Mouse (Mus musculus) lung, embryonic 14.5 days (tissue): ENCODE data around the gene Mtrr. TPM values are rescaled to one million over a fixed set of nuclear protein-coding genes. Genes with fewer than 3 reads are reported as not detected.
"Not testable (repeated sequence)": the region's sequence is repeated elsewhere in the genome, so short reads cannot be mapped to it uniquely, and the experiment has no call there.

Experiments
- ATAC-seq: fragments of 200-750 bp; cut with Nextera tagmentation; 2 replicates; pipeline ENCODE4 v1.8.0; 2017; ENCODE audit warnings: mild to moderate bottlenecking, moderate TSS enrichment, moderate library complexity; ENCODE audit not compliant: insufficient read depth
- DNase-seq: peaks from one replicate; pipeline ENCODE4 v3.0.0-alpha.2; 2015
- H3K27ac ChIP-seq: fragments of 300-500 bp; sonication (generic); 2 replicates; pipeline ENCODE4 v1.5.1; 2014; ENCODE audit warnings: low read depth, mild to moderate bottlenecking, moderate library complexity
- H3K27me3 ChIP-seq: fragments of 300-500 bp; sonication (generic); 2 replicates; pipeline ENCODE4 v1.6.1; 2014; ENCODE audit warnings: low read length, control low read depth; ENCODE audit not compliant: insufficient read depth
- H3K36me3 ChIP-seq: fragments of 300-500 bp; sonication (generic); 2 replicates; pipeline ENCODE4 v1.6.1; 2014; ENCODE audit warnings: control low read depth; ENCODE audit not compliant: insufficient read depth
- H3K4me1 ChIP-seq: fragments of 300-500 bp; sonication (generic); 2 replicates; pipeline ENCODE4 v1.6.1; 2014; ENCODE audit warnings: antibody characterized with exemption, control low read depth; ENCODE audit not compliant: insufficient read depth
- H3K4me2 ChIP-seq: fragments of 300-500 bp; sonication (generic); 2 replicates; pipeline ENCODE4 v1.6.1; 2014; ENCODE audit warnings: mild to moderate bottlenecking
- H3K4me3 ChIP-seq: fragments of 300-500 bp; sonication (generic); 2 replicates; pipeline ENCODE4 v1.5.1; 2014; ENCODE audit warnings: low read depth, low read length
- H3K9ac ChIP-seq: fragments of 300-500 bp; sonication (generic); 2 replicates; pipeline ENCODE4 v1.6.1; 2014
- H3K9me3 ChIP-seq: fragments of 300-500 bp; sonication (generic); 2 replicates; pipeline ENCODE4 v1.6.1; 2016; ENCODE audit warnings: low read depth, low read length, control low read depth
- CTCF ChIP-seq: IDR thresholded peaks from 2 replicates; pipeline ENCODE4 v1.5.1; 2016; ENCODE audit warnings: antibody characterized with exemption, low read depth
- WGBS: fragments of 180-500 bp; shearing (Covaris S2); extraction: QIAGEN DNeasy Blood & Tissue Kit; methylation state at CpG from one replicate; pipeline ENCODE4 v1.1.7; 2014; 5-methylcytosine and 5-hydroxymethylcytosine counted together
- polyA plus RNA-seq: library from polyadenylated mRNA; unstranded; fragments of >200 nt; fragmentation: Nextera tagmentation; extraction: Ambion mirVana; gene quantifications from 2 replicates; pipeline ENCODE4 v1.2.1, GENCODE M21; 2014

Gene Mtrr
- polyA plus RNA-seq, 1 experiment from 2014 or later, result 21.6 TPM

DNA sequence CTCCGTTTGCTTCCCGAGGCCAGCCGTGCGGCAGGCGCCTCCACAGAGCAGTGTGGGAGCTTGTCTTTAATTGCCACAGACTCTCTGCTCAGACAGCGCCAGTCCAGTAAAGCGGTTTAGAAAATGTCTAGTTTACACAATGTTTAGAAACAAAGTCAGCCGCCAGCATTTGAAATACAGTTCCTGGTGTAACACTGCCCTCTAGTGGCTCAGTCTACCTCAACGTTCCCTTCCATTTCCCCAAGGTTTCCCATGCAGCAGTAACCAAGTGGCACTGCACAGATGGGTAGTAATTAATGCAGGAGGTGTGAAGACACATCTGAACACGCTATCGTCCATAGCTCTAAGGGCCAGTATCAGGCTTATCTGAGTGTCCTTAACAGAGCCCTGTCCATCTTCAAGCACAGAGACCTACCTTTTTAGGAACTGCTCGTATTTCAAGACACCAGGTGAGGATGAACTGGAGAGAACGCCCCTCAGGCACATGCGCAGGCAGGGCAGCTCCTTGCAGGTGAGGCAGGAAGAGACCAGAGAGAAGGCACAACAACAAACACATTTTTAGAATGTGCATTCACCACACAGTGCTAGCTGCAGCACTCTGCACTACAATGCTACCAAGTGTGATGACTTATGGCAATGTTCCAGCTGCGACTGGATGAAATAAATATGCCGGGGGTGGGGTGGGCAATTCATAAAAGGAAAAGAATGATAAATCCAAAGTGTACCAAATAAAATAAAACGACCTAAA, 12.2 kb downstream of the Mtrr start:
- DNase-seq (peak; percentile 89), ATAC-seq (peak; percentile 61; the same call in 1 of the 2 replicates)
- H3K4me2 ChIP-seq, result no peak overlapping the region
- peaks cover 69% of the 10 kb centered on the region for H3K36me3 ChIP-seq
- H3K4me1 ChIP-seq, result no peaks in the 10 kb centered on the region
- WGBS, result 55% methylated on average over 17 of the region's 17 CpGs
- H3K27ac ChIP-seq, result no peak overlapping the region
- TF ChIP-seq CTCF, result peak; percentile 85
- no peaks in the 10 kb centered on the region for H3K9me3 ChIP-seq
- H3K4me3 ChIP-seq, result no peak overlapping the region
- no peak overlapping the region for H3K9ac ChIP-seq
- H3K27me3 ChIP-seq, result no peaks in the 10 kb centered on the region

DNA sequence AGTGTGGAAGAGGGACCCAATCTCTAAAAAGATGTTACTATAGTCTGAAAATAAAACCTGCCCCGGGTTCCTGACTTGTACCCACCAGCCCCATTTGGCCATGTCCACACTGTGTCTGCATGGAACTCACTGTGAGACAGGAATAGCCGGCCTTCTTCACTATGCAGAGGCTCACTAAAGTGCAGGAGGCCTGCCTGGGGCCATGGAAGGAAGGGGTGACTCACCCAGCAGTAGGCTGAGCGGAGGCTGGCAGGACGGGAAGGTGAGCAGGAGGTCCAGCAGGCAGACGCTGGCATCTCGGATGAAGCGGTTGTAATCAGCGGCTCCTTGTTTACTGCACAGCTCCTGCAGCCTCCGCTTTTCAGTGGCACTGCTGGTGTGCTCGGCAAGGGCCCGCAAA, 13.4 kb downstream of the Mtrr start:
- Histone ChIP-seq H3K27ac (no peak overlapping the region), H3K4me3 (no peak overlapping the region), H3K9me3 (no peaks in the 10 kb centered on the region), H3K4me2 (no peak overlapping the region), H3K36me3 (peaks cover 75% of the 10 kb centered on the region), H3K9ac (no peak overlapping the region), H3K27me3 (no peaks in the 10 kb centered on the region), H3K4me1 (no peaks in the 10 kb centered on the region)
- ATAC-seq (no peak), DNase-seq (no peak)
- TF ChIP-seq CTCF, result no peak
- whole genome bisulfite sequencing, result 91% methylated on average over 11 of the region's 11 CpGs

DNA sequence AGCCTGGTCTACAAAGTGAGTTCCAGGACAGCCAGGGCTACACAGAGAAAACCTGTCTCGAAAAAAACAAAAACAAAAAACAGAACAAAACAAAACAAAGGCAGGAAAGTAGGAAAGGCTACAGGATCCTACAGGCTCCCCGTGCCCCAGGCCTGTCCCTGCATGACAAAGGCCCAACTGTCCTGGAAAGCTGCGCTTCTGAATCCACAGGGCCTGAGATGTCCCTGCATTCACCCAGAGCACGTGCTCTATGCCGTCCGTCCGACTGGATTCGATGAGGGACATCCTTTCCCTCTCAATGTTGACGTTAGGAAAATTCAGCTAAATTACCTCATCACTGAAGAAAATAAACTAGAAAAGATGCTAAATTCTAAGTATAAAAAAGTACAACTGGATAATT, 13.8 kb downstream of the Mtrr start:
- ATAC-seq, result no peak
- 94% methylated on average over 9 of the region's 9 CpGs for WGBS
- peaks cover 80% of the 10 kb centered on the region for H3K36me3 ChIP-seq

DNA sequence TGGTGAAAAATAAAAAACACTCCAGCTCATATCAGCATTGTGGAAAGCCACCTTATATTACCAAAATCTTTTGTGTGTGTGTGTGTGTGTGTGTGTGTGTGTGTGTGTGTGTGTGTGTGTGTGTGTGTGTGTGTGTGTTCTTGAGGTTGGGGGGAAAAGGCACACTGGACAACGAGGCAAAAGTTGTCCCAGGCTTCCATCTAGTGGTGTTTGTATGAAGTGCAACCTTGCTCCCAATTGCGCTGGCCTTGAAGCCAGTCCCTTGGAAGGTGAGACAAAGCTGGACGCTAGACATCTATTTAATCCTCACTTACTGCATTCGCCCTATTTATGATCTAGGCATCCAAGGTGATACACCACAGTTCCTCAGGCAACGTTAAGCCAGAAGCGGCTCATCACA, 28.6 kb downstream of the Mtrr start:
- H3K9ac ChIP-seq, H3K36me3 ChIP-seq, H3K27me3 ChIP-seq, H3K4me1 ChIP-seq, ATAC-seq, H3K4me2 ChIP-seq, H3K4me3 ChIP-seq, H3K27ac ChIP-seq, H3K9me3 ChIP-seq: not testable (repeated sequence)
- TF ChIP-seq CTCF, result peak; percentile 65
- DNase-seq, result peak; percentile 64
- 21% methylated on average over 4 of the region's 6 CpGs for WGBS

More for the DNA sequence above, 13.8 kb downstream of the Mtrr start:
- no peak overlapping the region for H3K4me2 ChIP-seq
- no peak for TF ChIP-seq CTCF
- H3K27me3 ChIP-seq, result no peaks in the 10 kb centered on the region
- no peak overlapping the region for H3K9ac ChIP-seq
- no peaks in the 10 kb centered on the region for H3K4me1 ChIP-seq
- no peak for DNase-seq
- H3K9me3 ChIP-seq, result no peaks in the 10 kb centered on the region
- no peak overlapping the region for H3K27ac ChIP-seq
- no peak overlapping the region for H3K4me3 ChIP-seq

Other genes with a start within 250 kb of the Mtrr start
- 39.1 and 41.0 TPM in 2 replicates for gene Fastkd3, start 85 bp upstream of the Mtrr start, polyA plus RNA-seq
- 0.65 and 0.83 TPM in 2 replicates for gene 1700001L19Rik, start 15.3 kb upstream of the Mtrr start, polyA plus RNA-seq